Mouse (Mus musculus): ENCODE measurements at regions not wholly inside any gene's neighbourhood (a gene's known extent, or its start where the extent isn't known, plus 50 kb on each side); places are given as distances from the start of the nearest gene placed in this dataset.

DNA sequence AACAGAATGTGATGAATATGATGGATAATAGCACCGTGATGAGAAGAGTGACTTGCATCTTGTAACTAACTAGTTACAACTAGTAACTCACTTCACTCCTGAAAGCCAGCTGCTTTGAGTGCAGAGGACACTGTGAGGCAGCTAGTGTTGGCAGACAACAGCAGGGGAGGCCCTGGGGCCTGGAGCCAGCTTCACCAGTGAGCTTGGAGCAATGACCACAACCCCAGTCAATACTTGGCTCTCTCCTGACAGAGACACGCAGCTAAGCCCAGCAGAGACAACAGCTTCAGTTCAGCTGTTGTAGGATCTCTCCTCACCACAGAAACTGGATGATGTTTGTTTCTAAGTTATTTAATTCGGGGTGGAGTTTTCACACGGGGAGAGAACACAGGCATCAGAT, 209.6 kb upstream of the N4bp1 start:
- H3K4me3 ChIP-seq (replicated peaks), result no peak overlapping the region
- no peaks in the 10 kb centered on the region for H3K9me3 ChIP-seq (replicated peaks)
- no peaks in the 10 kb centered on the region for H3K4me1 ChIP-seq (replicated peaks)
- no peak overlapping the region for H3K4me2 ChIP-seq
- H3K9ac ChIP-seq, result no peak overlapping the region
- ATAC-seq (ENCODE audit: low read depth), result no peak
- H3K27ac ChIP-seq, result no peak overlapping the region
- H3K36me3 ChIP-seq, result no peaks in the 10 kb centered on the region
- 58% methylated on average over 4 of the region's 4 CpGs for WGBS (ENCODE audit: insufficient replicate concordance)
- H3K27me3 ChIP-seq, result no peaks in the 10 kb centered on the region
- no peak for DNase-seq

GRCm38 (mm10) chr8:87093716-87094115, 208.7 kb upstream of the N4bp1 start:
- no peak for ATAC-seq (ENCODE audit: low read depth)
- Histone ChIP-seq H3K27ac (no peak overlapping the region), H3K9me3 (replicated peaks) (no peaks in the 10 kb centered on the region), H3K4me2 (no peak overlapping the region), H3K9ac (no peak overlapping the region), H3K4me1 (replicated peaks) (no peaks in the 10 kb centered on the region), H3K36me3 (no peaks in the 10 kb centered on the region), H3K27me3 (no peaks in the 10 kb centered on the region), H3K4me3 (replicated peaks) (no peak overlapping the region)
- 74% methylated on average over 10 of the region's 10 CpGs for WGBS (ENCODE audit: insufficient replicate concordance)
- no peak for DNase-seq

DNA sequence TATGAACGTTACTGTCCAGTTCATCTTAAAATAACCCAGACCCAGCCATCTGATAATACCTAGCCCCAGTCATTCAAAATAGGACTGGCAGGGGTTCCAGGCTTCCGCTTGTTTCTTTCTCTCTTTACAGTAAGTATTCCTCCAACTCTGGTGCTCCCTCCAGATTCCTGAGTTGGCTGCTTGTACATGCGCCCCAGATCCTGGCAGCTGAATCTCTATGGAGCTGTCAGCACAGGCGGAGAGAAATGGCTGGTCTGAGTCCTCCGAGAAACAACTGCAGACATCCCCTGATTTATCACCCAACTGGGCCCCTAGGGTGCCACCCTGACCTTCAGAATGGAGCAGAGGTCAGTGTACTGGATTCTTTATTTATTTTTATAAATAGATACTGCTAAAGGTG, 208.0 kb upstream of the N4bp1 start:
- no peaks in the 10 kb centered on the region for H3K36me3 ChIP-seq
- no peak overlapping the region for H3K9ac ChIP-seq
- no peak overlapping the region for H3K4me3 ChIP-seq (replicated peaks)
- no peaks in the 10 kb centered on the region for H3K9me3 ChIP-seq (replicated peaks)
- no peaks in the 10 kb centered on the region for H3K4me1 ChIP-seq (replicated peaks)
- ATAC-seq (ENCODE audit: low read depth) (no peak), DNase-seq (no peak)
- no peak overlapping the region for H3K4me2 ChIP-seq
- H3K27me3 ChIP-seq, result no peaks in the 10 kb centered on the region
- H3K27ac ChIP-seq, result no peak overlapping the region
- WGBS (ENCODE audit: insufficient replicate concordance), result 66% methylated on average over 5 of the region's 5 CpGs

DNA sequence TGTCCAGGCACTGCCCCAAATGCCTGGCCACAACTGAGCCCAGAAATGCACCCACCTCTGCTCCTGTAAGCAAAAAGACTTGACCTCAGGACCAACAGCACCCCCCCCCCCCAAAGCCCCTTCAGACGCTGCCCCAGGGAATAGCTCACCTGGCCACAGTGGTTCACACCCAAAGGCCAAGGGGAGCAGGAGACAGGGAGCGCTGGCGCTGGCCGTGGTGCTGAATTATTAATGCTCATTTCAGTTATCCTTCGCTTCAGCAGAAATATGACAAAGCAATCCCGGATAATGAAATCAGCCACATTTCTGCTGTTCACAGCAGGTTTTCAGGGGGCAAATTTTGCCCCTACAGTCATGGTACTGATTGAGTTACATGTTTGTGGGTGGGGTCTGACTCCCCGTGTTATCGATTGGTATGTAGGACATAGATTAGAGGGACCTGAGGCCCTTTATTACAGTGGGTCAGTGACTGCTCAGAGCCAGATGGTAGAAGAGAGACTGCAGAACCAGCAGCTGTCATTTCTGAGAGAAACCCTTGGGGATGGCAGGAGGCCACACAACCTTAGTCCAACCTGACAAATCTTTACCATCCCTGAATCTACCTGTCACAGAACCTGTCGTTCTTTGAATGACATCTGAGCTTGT, 202.5 kb upstream of the N4bp1 start:
- Histone ChIP-seq H3K9ac (no peak overlapping the region), H3K36me3 (no peaks in the 10 kb centered on the region), H3K4me2 (no peak overlapping the region), H3K4me3 (replicated peaks) (no peak overlapping the region), H3K27me3 (no peaks in the 10 kb centered on the region), H3K27ac (no peak overlapping the region), H3K4me1 (replicated peaks) (no peaks in the 10 kb centered on the region), H3K9me3 (replicated peaks) (no peaks in the 10 kb centered on the region)
- ATAC-seq (ENCODE audit: low read depth) (no peak), DNase-seq (no peak)
- 40% methylated on average over 9 of the region's 9 CpGs for WGBS (ENCODE audit: insufficient replicate concordance)

DNA sequence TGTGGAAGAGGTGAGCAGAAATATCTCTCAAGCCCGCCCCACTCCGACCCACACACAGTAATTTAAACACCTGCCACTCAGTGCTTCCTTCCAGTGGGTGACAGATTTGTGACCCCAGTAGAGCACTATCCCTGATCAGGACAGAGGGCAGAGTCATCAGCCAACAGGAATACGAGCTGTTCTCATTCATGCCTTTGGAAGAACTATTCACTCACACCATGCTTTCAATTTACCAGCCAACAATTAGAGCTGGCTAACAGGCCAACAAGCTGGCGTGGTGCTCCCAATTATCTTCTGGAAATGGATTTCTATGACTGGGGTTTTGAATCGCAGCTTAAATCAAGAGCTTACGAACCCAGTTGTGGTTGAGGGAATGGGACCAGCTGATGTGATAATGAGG, 193.2 kb upstream of the N4bp1 start:
- Histone ChIP-seq H3K27me3 (no peaks in the 10 kb centered on the region), H3K4me3 (replicated peaks) (no peak overlapping the region), H3K27ac (no peak overlapping the region), H3K9ac (no peak overlapping the region), H3K36me3 (no peaks in the 10 kb centered on the region), H3K4me1 (replicated peaks) (no peaks in the 10 kb centered on the region), H3K9me3 (replicated peaks) (no peaks in the 10 kb centered on the region), H3K4me2 (no peak overlapping the region)
- no peak for ATAC-seq (ENCODE audit: low read depth)
- WGBS (ENCODE audit: insufficient replicate concordance), result 31% methylated on average over 6 of the region's 6 CpGs
- DNase-seq, result no peak

DNA sequence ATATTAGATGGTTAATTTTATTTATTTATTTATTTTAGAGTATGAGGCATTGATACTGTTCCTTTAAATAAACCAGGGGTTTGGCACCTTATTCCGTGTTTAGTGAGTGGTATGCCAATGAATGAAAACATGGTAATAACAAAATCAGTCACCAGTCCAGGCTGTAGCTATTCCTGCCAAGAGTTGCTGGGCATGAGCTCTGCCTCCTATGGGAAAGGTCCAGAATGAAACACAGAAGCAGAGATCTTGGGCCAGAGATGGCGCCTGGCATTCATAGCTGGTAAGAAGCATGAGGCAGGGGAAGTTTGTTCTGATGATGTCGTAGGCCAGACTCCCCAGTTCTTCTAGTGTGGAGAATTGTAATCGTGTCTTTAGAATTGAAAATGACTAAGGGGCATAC, 190.9 kb upstream of the N4bp1 start:
- Histone ChIP-seq H3K9me3 (replicated peaks) (no peaks in the 10 kb centered on the region), H3K27me3 (no peaks in the 10 kb centered on the region), H3K4me3 (replicated peaks) (no peak overlapping the region), H3K4me2 (no peak overlapping the region), H3K9ac (no peak overlapping the region), H3K27ac (no peak overlapping the region), H3K36me3 (no peaks in the 10 kb centered on the region), H3K4me1 (replicated peaks) (no peaks in the 10 kb centered on the region)
- 67% methylated on average over 4 of the region's 4 CpGs for WGBS (ENCODE audit: insufficient replicate concordance)
- ATAC-seq (ENCODE audit: low read depth) (no peak), DNase-seq (no peak)

DNA sequence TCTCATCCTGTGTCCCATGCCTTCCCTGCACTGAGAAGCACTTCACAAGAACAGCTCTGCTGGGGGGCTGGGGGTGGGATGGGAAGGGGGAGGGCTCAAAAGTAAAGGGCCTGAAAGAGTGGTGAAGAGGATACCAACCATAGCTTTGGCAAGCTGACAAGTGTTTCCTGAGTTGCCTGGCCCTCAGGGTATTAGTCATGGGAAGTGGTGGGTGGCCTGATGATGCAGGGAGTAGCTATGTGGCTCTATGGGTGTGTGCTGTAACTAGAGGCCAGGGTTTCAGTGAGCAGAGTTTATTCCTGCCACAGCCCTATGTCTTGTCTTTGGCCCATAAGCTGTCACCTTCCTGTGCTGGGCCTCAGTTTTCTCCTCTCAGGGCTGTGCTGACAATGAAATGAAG, 186.2 kb upstream of the N4bp1 start:
- Histone ChIP-seq H3K27ac (no peak overlapping the region), H3K9ac (no peak overlapping the region), H3K36me3 (no peaks in the 10 kb centered on the region), H3K4me2 (no peak overlapping the region), H3K27me3 (no peaks in the 10 kb centered on the region), H3K4me1 (replicated peaks) (no peaks in the 10 kb centered on the region), H3K4me3 (replicated peaks) (no peak overlapping the region), H3K9me3 (replicated peaks) (no peaks in the 10 kb centered on the region)
- ATAC-seq (ENCODE audit: low read depth) (no peak), DNase-seq (no peak)

DNA sequence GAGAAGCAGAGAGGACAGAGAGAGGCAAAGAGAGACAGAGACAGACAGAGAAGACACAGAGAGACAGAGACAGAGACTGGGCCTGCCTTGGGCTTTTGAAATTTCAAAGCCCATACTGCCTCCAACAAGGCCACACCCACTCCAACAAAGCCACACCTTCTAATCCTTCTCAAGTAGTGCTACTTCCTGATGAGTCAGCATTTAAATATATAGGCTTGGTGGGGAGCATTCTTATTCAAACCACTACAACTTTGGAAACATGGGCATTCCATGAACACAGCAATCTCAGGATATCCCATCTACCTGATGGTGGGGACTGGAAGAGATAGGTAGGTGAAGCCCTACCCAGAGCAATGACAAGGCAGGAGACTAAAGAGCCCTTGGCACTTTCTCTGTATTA, 182.0 kb upstream of the N4bp1 start:
- no peaks in the 10 kb centered on the region for H3K27me3 ChIP-seq
- no peaks in the 10 kb centered on the region for H3K4me1 ChIP-seq (replicated peaks)
- ATAC-seq (ENCODE audit: low read depth) (no peak), DNase-seq (no peak)
- H3K27ac ChIP-seq, result no peak overlapping the region
- no peaks in the 10 kb centered on the region; the same call in 1 of the 2 replicates for H3K9me3 ChIP-seq (replicated peaks)
- no peak overlapping the region for H3K9ac ChIP-seq
- H3K4me3 ChIP-seq (replicated peaks), result no peak overlapping the region
- no peak overlapping the region for H3K4me2 ChIP-seq
- H3K36me3 ChIP-seq, result no peaks in the 10 kb centered on the region

DNA sequence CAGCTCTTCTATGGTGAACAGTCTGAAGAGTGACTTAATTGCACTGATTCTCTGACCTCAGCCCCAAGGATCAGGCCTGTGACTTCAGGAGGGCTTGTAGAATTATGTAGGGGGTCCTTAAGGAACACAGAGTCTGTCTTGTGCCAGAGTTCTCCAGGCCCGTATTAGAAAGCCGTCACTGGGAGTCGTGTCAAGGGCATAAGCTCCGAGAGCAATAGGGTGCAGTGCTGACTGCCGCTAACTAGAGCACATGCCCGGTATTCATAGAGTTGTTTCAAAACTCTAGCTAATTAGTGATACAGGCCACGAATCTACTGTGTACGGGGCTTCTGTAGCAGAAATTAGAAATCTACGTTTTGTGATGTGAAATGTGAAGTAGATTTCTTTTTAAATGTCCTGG, 179.7 kb upstream of the N4bp1 start:
- DNase-seq, result no peak

DNA sequence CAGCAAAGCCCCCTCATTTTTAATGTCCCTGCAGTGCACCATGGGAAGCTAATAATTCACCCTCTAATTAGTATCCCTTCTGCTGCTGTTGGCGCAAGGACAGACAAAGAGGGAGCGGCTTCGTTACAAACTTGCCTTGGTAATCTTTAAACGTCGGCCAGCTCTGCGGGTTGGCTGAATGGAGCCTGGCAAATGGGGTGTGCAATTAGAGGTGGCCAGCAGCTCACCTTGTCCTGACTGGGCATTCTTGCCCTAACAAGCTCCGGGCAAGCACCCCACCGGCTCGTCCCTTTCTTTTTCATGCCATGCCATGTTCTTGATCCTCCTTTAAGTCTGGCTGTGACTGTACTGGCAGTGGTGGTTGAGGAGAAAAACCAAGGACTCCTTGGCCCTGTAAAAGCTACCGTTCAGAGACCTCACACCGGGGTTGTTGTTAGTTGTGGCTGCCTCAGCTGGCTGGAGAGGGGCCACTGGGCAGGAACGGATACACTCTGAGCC, 179.2 kb upstream of the N4bp1 start:
- Histone ChIP-seq H3K9ac (no peak overlapping the region), H3K4me3 (replicated peaks) (no peak overlapping the region), H3K4me2 (no peak overlapping the region), H3K36me3 (no peaks in the 10 kb centered on the region), H3K4me1 (replicated peaks) (no peaks in the 10 kb centered on the region), H3K9me3 (replicated peaks) (no peaks in the 10 kb centered on the region; the same call in 1 of the 2 replicates), H3K27me3 (no peaks in the 10 kb centered on the region), H3K27ac (no peak overlapping the region)
- DNase-seq, result no peak
- no peak for ATAC-seq (ENCODE audit: low read depth)
- 73% methylated on average over 12 of the region's 12 CpGs for WGBS (ENCODE audit: insufficient replicate concordance)

More for the DNA sequence above, 179.7 kb upstream of the N4bp1 start:
- no peak overlapping the region for H3K27ac ChIP-seq
- no peak overlapping the region for H3K9ac ChIP-seq
- no peaks in the 10 kb centered on the region; the same call in 1 of the 2 replicates for H3K9me3 ChIP-seq (replicated peaks)
- H3K27me3 ChIP-seq, result no peaks in the 10 kb centered on the region
- H3K4me1 ChIP-seq (replicated peaks), result no peaks in the 10 kb centered on the region
- H3K4me3 ChIP-seq (replicated peaks), result no peak overlapping the region
- WGBS (ENCODE audit: insufficient replicate concordance), result 80% methylated on average over 9 of the region's 9 CpGs
- ATAC-seq (ENCODE audit: low read depth), result no peak
- H3K36me3 ChIP-seq, result no peaks in the 10 kb centered on the region
- H3K4me2 ChIP-seq, result no peak overlapping the region

DNA sequence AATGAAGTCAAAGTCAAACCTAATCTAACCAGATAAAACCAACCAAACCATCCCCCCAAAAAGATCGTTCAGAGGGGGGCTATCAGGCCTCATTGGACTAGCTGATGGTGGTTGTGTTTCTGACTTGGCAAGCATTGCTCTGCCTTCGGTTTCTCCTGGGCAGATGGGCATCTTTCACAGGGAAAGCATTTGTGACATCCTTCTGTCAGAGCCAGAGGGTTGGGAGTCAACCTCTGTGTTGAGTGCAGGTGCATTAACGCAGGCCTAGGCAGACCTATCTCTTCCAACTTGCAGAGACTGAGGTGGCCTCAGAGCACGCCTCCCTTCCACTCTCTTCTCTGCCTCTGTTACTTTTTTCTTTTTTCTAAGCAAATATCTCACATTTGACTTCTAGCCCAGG, 178.5 kb upstream of the N4bp1 start:
- Histone ChIP-seq H3K9me3 (replicated peaks) (no peaks in the 10 kb centered on the region; the same call in 1 of the 2 replicates), H3K36me3 (no peaks in the 10 kb centered on the region), H3K9ac (no peak overlapping the region), H3K4me1 (replicated peaks) (no peaks in the 10 kb centered on the region), H3K4me2 (no peak overlapping the region), H3K4me3 (replicated peaks) (no peak overlapping the region), H3K27me3 (no peaks in the 10 kb centered on the region), H3K27ac (no peak overlapping the region)
- no peak for ATAC-seq (ENCODE audit: low read depth)
- 59% methylated on average over 4 of the region's 4 CpGs for WGBS (ENCODE audit: insufficient replicate concordance)
- no peak for DNase-seq

- WGBS (ENCODE audit: insufficient replicate concordance), result 23% methylated on average over 3 of the region's 3 CpGs
- no peaks in the 10 kb centered on the region; the same call in 1 of the 2 replicates for H3K9me3 ChIP-seq (replicated peaks)
- H3K27ac ChIP-seq, result no peak overlapping the region
- no peak for DNase-seq
- H3K36me3 ChIP-seq, result no peaks in the 10 kb centered on the region
- H3K4me1 ChIP-seq (replicated peaks), result no peaks in the 10 kb centered on the region
- no peak overlapping the region for H3K4me2 ChIP-seq
- H3K27me3 ChIP-seq, result no peaks in the 10 kb centered on the region
- ATAC-seq (ENCODE audit: low read depth), result no peak
- no peak overlapping the region for H3K9ac ChIP-seq
- no peak overlapping the region for H3K4me3 ChIP-seq (replicated peaks)
Measured at GRCm38 (mm10) chr8:87049746-87050145, 164.7 kb upstream of the N4bp1 start.

Measured in liver, embryonic 13.5 days (tissue).